Mouse (Mus musculus) forebrain, embryonic 10.5 days (tissue): ENCODE results near the gene Immp2l. TPM values are rescaled to one million over a fixed set of nuclear protein-coding genes. Genes with fewer than 3 reads are reported as not detected.
A peak's percentile ranks its signal among the peaks of the same experiment; 100 is the strongest.

ENCODE experiments used
- DNase-seq: peaks from one replicate; pipeline ENCODE4 v3.0.0-alpha.2; 2017; ENCODE audit warnings: low spot score; ENCODE audit errors: extremely low spot score
- H3K27ac ChIP-seq: fragments of 300-500 bp; sonication (generic); 2 replicates; pipeline ENCODE4 v1.5.1; 2016; ENCODE audit warnings: mild to moderate bottlenecking
- H3K27me3 ChIP-seq: fragments of 300-500 bp; sonication (generic); 2 replicates; pipeline ENCODE4 v1.6.1; 2016; ENCODE audit warnings: mild to moderate bottlenecking; ENCODE audit not compliant: poor library complexity, severe bottlenecking
- H3K36me3 ChIP-seq: fragments of 300-500 bp; sonication (generic); replicated peaks from 2 replicates; pipeline ENCODE4 v1.6.1; 2016; ENCODE audit warnings: mild to moderate bottlenecking, moderate library complexity
- H3K4me1 ChIP-seq: fragments of 300-500 bp; sonication (generic); 2 replicates; pipeline ENCODE4 v1.6.1; 2016
- H3K4me3 ChIP-seq: fragments of 300-500 bp; sonication (generic); 2 replicates; pipeline ENCODE4 v1.5.1; 2016; ENCODE audit warnings: mild to moderate bottlenecking, moderate library complexity
- H3K9me3 ChIP-seq: fragments of 300-500 bp; sonication (generic); 2 replicates; pipeline ENCODE4 v1.6.1; 2016; ENCODE audit warnings: mild to moderate bottlenecking, moderate library complexity
- WGBS: fragments of 180-500 bp; shearing (Covaris S2); methylation state at CpG from one replicate; pipeline ENCODE4 v1.1.7; 2016; 5-methylcytosine and 5-hydroxymethylcytosine counted together
- polyA plus RNA-seq: library from polyadenylated mRNA; unstranded; fragments of >200 nt; fragmentation: Nextera tagmentation; extraction: Ambion mirVana; gene quantifications from 2 replicates; pipeline ENCODE4 v1.2.1, GENCODE M21; 2016

Gene Immp2l
- polyA plus RNA-seq, 1 experiment from 2014 or later: 8.6 TPM

DNA sequence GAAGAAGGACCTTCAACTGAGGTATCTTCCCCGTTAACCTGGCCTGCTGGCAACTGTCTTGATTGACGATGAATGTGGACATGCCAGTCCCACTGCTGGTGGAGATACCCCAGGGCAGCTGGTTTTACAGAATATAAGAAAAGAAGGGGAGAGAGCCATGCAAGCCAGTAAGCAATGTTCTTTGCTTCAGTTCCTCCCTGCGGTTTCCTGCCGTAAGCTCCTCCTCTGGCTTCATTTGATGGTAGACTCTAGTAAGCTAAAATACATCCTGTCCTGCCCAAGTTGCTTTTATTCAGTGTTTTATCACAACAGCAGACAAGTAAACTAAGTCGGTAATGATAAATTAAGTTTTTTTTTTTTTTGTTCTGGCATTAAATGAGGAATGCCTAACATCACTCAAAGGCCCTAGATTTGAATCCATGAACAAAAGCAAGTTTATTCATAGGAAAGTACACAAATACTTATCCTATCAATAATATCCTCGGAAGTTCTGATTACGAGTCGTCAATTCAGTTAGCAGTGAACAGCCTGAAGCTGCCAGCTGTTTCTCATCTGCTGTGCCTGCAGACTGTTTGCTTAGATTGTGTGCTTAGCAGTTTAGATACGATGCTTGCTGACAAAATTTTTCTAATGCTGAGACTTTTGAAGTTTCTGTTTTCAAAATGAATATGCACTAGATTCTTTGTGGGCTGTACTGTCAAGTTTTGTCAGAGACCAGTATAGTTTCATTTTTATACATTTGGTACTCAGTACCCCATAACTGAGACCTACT is 476.3 kb downstream of the Immp2l start:
- WGBS: 84% methylated on average over 9 of the region's 9 CpGs
- H3K4me1 ChIP-seq: no peaks in the 10 kb centered on the region
- no peaks in the 10 kb centered on the region for H3K36me3 ChIP-seq
- DNase-seq: no peak
- H3K4me3 ChIP-seq: no peak overlapping the region
- no peaks in the 10 kb centered on the region for H3K27me3 ChIP-seq
- no peaks in the 10 kb centered on the region for H3K9me3 ChIP-seq
- H3K27ac ChIP-seq: no peak overlapping the region

GRCm38 (mm10) chr12:41508610-41509009 is 484.7 kb downstream of the Immp2l start:
- H3K9me3 ChIP-seq: no peaks in the 10 kb centered on the region
- no peaks in the 10 kb centered on the region for H3K4me1 ChIP-seq
- H3K36me3 ChIP-seq: no peaks in the 10 kb centered on the region
- 87% methylated on average over 4 of the region's 4 CpGs for WGBS
- no peak overlapping the region for H3K27ac ChIP-seq
- H3K27me3 ChIP-seq: no peaks in the 10 kb centered on the region
- H3K4me3 ChIP-seq: no peak overlapping the region
- no peak for DNase-seq

DNA sequence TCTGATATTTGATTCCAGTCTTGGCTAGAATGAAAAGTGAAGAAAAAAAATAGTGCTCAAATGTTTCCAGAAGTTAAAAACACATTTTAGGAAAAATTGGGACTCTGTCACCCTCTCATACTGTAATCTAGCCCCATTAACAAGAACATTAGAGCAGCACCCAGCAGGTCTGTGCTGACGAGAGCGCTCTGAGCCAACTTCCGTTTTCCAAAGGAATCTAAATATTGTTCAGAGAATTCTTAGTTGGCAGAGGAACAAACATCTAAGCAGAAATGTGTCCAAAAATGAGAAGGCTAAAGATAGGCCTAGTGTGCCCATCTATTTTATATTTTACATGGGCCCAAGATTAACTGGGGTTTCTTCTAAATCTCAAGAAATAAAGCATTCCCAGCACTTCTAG is 486.7 kb downstream of the Immp2l start:
- H3K4me3 ChIP-seq: no peak overlapping the region
- H3K27me3 ChIP-seq: no peaks in the 10 kb centered on the region
- WGBS: 94% methylated on average over 3 of the region's 3 CpGs
- no peaks in the 10 kb centered on the region for H3K9me3 ChIP-seq
- no peak overlapping the region for H3K27ac ChIP-seq
- DNase-seq: no peak
- H3K36me3 ChIP-seq: no peaks in the 10 kb centered on the region
- H3K4me1 ChIP-seq: no peaks in the 10 kb centered on the region

DNA sequence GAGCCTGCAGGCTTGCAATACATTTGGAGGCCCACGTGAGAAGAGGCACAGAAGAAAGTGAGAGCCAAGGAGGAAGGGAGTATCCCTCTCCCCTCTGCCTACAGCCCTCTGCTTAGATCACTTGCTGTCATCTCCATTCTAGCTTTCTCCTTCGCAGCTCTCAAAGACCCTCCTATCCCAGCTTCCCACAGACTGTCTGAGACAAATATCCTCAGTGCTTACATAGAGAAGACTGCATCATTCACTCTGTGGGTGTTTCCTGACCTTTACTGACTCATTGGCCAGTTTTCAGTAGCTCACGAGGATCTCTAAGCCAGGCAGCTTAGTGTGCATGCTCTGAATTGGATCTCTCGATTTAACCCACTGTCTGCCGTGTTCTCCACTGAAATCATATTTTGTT is 495.0 kb downstream of the Immp2l start:
- no peak for DNase-seq
- no peaks in the 10 kb centered on the region for H3K36me3 ChIP-seq
- WGBS: 70% methylated on average over 5 of the region's 5 CpGs
- no peak overlapping the region for H3K4me3 ChIP-seq
- no peaks in the 10 kb centered on the region for H3K27me3 ChIP-seq
- no peak overlapping the region for H3K27ac ChIP-seq
- no peaks in the 10 kb centered on the region for H3K4me1 ChIP-seq
- H3K9me3 ChIP-seq: no peaks in the 10 kb centered on the region

GRCm38 (mm10) chr12:41520326-41520725 is 496.4 kb downstream of the Immp2l start:
- WGBS: 90% methylated on average over 2 of the region's 2 CpGs
- Histone ChIP-seq H3K27me3 (no peaks in the 10 kb centered on the region), H3K9me3 (no peaks in the 10 kb centered on the region), H3K4me3 (no peak overlapping the region), H3K27ac (no peak overlapping the region), H3K4me1 (no peaks in the 10 kb centered on the region), H3K36me3 (no peaks in the 10 kb centered on the region)
- DNase-seq: no peak

GRCm38 (mm10) chr12:41521671-41522070 is 497.8 kb downstream of the Immp2l start:
- WGBS: 91% methylated on average over 2 of the region's 2 CpGs
- H3K4me1 ChIP-seq: peaks cover 5% of the 10 kb centered on the region
- DNase-seq: no peak

GRCm38 (mm10) chr12:41526688-41527087 is 502.8 kb downstream of the Immp2l start:
- no peaks in the 10 kb centered on the region for H3K27me3 ChIP-seq
- H3K27ac ChIP-seq: peak overlapping the region; percentile 44; the same call in 1 of the 2 replicates
- H3K4me1 ChIP-seq: peaks cover 11% of the 10 kb centered on the region
- DNase-seq: no peak
- no peaks in the 10 kb centered on the region for H3K9me3 ChIP-seq
- WGBS: 51% methylated on average over 2 of the region's 2 CpGs
- H3K4me3 ChIP-seq: no peak overlapping the region
- H3K36me3 ChIP-seq: no peaks in the 10 kb centered on the region

More at GRCm38 (mm10) chr12:41521671-41522070, 497.8 kb downstream of the Immp2l start:
- Histone ChIP-seq H3K27ac (no peak overlapping the region), H3K9me3 (no peaks in the 10 kb centered on the region), H3K4me3 (no peak overlapping the region), H3K27me3 (no peaks in the 10 kb centered on the region), H3K36me3 (no peaks in the 10 kb centered on the region)

GRCm38 (mm10) chr12:41528410-41528809 is 504.5 kb downstream of the Immp2l start:
- Histone ChIP-seq H3K9me3 (no peaks in the 10 kb centered on the region), H3K36me3 (no peaks in the 10 kb centered on the region), H3K4me3 (no peak overlapping the region), H3K27ac (no peak overlapping the region), H3K27me3 (no peaks in the 10 kb centered on the region), H3K4me1 (peaks cover 11% of the 10 kb centered on the region)
- no peak for DNase-seq
- 88% methylated on average over 4 of the region's 4 CpGs for WGBS

GRCm38 (mm10) chr12:41539989-41540388 is 516.1 kb downstream of the Immp2l start:
- no peak overlapping the region for H3K27ac ChIP-seq
- H3K27me3 ChIP-seq: no peaks in the 10 kb centered on the region
- no peaks in the 10 kb centered on the region for H3K4me1 ChIP-seq
- DNase-seq: no peak
- H3K36me3 ChIP-seq: no peaks in the 10 kb centered on the region
- WGBS: 93% methylated on average over 5 of the region's 5 CpGs
- no peaks in the 10 kb centered on the region for H3K9me3 ChIP-seq
- no peak overlapping the region for H3K4me3 ChIP-seq

DNA sequence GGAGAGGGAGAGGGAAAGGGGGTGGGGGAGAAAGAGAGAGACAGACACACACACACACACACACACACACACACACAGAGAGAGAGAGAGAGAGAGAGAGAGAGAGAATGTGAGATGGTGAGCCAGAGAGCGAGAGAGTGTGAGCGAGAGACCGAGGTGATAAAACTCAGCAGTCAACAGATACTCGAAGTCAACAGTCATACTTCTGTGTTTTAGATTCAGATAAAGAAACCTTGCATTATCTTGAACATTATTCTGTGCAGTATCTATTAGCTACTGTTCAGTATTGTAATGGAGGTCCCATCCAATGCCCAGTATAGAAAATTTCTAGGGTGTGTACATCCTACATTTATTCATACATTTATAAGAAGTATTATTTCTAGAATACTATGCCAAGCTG is 527.7 kb downstream of the Immp2l start:
- no peaks in the 10 kb centered on the region for H3K27me3 ChIP-seq
- 97% methylated on average over 4 of the region's 4 CpGs for WGBS
- peaks cover 10% of the 10 kb centered on the region for H3K4me1 ChIP-seq
- no peak for DNase-seq
- no peaks in the 10 kb centered on the region for H3K36me3 ChIP-seq
- H3K4me3 ChIP-seq: no peak overlapping the region
- H3K9me3 ChIP-seq: no peaks in the 10 kb centered on the region
- no peak overlapping the region for H3K27ac ChIP-seq

DNA sequence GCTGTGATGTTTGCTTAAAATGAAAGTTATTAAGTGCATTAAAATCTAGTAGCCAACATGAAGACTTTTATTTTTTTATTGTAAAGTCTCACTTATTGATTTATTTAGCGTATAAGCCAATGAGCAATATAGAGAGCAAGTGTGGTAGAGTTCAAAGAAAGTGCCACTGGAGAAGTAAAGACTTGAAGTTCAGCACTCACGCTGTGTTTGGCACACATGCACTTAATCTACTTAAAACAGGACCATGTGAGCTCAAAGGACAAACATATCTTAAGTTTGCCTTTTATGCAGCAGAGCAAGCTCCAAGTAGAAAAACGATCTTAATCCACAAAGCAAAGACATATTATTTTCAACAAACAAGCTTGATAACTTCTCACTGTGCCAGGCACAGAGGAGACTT is 533.9 kb downstream of the Immp2l start:
- no peak for DNase-seq
- Histone ChIP-seq H3K27me3 (no peaks in the 10 kb centered on the region), H3K36me3 (no peaks in the 10 kb centered on the region), H3K4me3 (no peak overlapping the region), H3K9me3 (no peaks in the 10 kb centered on the region), H3K4me1 (peaks cover 37% of the 10 kb centered on the region), H3K27ac (no peak overlapping the region)
- 58% methylated on average over 3 of the region's 3 CpGs for WGBS

GRCm38 (mm10) chr12:41558956-41559735 is 535.3 kb downstream of the Immp2l start:
- no peaks in the 10 kb centered on the region for H3K9me3 ChIP-seq
- peaks cover 37% of the 10 kb centered on the region for H3K4me1 ChIP-seq
- no peaks in the 10 kb centered on the region for H3K36me3 ChIP-seq
- peak overlapping the region; percentile 51 for H3K27ac ChIP-seq
- WGBS: 12% methylated on average over 5 of the region's 5 CpGs
- DNase-seq: peak; percentile 21
- no peaks in the 10 kb centered on the region for H3K27me3 ChIP-seq
- H3K4me3 ChIP-seq: no peak overlapping the region
